Mouse (Mus musculus) embryo, embryonic 10.5 days (tissue): ENCODE data around the gene Slc45a3.

Source experiments
- DNase-seq: peaks from one replicate; pipeline ENCODE4 v3.0.0-alpha.2; 2015; ENCODE audit warnings: low spot score

The Slc45a3 gene

DNA sequence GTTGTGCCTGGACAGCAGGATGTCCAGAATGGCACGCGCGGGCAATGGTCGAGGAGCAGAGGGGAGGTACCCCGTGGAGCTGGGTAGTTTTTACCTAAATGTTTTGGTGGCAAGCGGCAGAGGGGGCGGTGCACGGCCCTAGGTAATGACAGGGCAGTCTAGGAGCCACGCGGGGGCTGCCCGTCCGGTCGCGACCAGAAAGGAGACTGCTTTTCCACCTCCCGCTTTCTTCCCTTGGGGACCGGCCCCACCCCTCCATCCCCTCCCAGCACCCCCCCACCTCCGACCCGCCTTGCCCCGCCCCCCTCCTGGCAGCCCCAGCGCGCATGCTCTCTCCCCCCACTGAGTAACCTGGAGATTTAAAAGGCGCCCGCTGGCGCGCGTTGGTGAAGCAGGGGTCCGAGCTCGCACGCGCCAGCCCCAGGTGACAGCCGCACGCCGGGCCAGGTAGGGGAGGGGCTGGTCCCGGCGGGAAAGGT is at the start of gene Slc45a3:
Slc45a3 (plus strand) TSS at position 362 of the 479 bp plus-strand sequence.
- peak; percentile 68 for DNase-seq

DNA sequence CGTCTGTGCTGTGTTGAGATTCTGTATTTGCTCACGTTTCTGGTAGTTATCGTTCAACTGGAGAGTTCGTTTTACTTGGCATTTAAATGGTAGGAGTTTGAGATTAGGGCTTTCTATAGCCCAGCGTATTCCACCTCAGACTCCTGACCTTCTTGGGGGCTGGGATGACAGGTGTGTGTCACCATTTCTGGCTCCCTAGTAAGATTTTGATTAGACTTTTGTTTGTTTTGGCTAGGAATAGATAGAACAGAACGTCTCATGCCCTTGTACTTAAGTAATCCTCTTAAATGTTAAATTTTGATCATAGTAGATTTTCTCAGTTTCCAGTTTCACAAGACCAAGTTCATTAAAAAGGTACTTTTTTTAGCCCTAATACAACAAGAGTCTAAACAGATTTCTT is 45.1 kb upstream of the Slc45a3 start:
- no peak for DNase-seq

DNA sequence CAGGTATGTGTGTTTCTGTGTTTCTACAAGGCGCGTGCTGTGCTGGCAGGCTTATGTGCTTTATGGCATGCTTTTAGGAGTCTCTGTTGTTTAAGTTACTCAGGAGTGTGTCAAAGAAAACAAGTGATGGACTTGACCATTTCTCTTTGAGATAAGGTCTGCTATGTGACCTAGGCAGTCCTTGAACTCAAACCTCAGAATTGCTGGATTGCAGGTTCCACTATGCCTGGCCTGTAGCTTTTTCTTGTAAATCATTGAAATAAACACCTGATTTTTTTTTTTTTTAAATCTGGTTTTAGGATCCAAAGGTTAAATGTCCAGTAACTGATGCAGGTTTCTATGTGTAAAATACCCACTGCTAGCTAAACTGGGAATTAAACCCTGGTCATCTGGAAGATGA is 43.7 kb upstream of the Slc45a3 start:
- no peak for DNase-seq

DNA sequence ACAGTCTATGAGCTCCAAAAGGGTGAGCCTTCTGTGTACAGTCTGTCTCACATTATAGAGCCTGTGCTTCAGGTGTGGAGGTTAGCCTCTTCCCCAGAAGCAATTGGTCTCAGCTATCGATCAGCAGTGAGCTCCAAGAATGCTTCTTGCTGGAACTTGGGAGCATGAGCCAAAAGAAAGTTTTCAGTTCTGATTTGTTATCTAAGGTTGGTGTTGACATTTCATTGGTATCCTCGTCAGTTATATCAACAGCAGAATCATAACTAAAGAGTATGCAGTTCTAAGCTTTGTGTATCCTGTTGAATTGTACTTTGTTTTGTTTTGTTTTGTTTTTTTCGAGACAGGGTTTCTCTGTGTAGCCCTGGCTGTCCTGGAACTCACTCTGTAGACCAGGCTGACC is 40.7 kb upstream of the Slc45a3 start:
- DNase-seq, result no peak

DNA sequence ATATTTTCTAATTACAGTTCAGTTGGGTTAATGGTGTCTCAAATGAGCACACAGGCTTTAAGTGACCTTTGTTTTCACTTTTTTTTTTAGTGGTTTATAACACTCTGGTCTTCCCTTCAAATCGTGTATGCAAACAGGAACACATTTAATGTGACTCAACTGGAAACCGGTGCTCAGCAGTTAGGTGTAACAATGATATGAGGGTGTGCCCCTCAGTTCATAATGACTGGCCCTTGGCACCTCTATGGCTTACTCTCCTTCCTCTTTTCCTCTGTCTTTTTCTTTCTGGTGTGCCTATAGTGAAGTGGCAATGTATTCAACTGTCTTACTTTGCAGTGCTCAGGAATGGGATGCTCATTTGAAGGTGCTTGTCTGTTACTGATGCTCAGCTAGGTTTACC is 29.3 kb upstream of the Slc45a3 start:
- DNase-seq, result no peak

DNA sequence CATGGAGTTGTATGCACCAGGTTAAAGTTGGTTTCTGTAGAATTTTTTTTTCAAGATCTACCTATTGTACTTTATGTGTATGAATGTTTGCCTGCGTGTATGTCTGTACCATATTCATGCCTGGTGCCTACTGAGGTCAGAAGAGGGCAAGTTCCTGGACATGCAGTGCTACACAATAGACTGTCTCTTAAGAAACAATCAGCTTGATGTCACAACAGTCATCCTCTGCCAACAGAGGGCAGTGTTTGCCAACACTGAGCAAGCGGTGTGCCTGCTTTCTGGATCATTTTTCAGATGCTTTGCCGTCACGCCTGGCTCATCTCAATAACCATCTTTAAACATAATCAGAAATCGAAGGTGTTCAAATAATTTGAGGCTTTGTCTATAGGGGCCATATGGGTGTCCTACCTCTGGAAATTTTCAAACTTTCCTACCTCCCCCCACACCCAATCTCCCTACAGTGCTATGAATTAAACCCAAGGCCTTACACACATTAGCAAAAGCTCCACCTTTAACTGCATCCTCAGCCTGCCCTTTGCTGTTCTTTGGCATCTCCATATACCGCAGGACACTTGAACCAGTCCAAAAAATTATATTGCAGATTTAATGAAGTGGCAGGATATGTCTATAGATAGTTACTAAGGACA is 25.0 kb upstream of the Slc45a3 start:
- peak; percentile 83 for DNase-seq

DNA sequence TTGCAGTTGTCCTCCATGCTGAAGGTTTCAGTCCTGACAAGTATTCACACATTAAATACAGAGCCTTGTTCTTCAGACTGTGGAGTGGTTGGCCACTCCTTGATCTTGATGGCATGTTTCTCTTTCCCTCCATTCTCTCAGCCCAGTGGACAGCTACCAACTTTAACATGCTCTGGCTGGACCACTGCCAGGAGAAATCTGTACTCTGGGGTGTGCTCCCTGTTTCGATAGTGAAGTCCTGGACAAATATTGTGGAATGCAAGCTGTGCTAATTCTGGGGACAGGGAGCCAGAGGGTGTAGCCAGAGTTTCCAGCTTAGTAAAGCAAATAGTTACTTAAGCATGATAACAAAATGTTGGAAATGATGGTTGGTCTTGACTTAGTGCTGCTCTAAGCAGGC is 24.0 kb upstream of the Slc45a3 start:
- no peak for DNase-seq

DNA sequence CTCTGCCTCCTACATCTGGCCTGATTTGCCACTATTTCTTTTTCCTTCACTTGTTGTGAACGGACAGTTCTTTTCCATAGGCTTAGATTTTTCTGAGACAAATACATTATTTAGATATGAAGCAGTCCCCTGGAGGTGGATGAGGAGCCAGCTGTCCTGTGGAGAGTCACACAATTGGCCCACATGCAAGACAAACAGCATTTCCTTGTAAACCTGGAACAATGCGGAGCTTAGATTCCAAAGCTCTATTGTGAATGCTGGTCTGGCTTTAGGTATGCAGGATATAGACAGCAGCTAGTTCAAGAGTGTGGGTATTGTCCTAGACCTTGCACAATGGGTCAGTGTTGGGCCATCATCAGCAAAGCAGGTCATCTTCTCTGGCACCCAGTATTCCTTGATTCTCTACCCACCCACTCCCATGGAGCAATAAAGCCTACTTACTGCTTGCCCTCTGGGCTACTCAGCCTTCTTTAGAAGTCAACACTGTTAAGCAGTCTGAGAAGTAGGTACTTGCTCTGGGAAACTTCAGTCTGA is 22.0 kb upstream of the Slc45a3 start:
- no peak for DNase-seq

DNA sequence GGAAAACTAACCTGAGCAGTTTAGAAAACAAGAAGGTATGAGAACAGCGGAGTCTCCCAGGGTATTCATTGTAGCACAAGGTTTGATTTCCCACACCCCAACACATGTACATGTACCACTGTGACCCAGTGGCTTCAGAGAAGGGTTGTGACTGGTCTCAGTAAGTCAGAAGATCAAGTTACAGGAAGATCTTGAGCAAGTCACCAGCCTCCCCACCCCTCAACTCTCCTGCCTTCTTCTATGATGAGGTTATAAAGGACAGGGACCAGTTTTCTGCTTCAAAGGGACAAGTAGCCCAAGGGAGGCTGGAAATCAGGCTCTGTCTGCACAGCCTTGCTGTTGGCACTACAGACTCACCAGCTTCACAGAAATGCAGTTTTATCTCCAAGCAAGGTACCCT is 21.3 kb upstream of the Slc45a3 start:
- no peak for DNase-seq

DNA sequence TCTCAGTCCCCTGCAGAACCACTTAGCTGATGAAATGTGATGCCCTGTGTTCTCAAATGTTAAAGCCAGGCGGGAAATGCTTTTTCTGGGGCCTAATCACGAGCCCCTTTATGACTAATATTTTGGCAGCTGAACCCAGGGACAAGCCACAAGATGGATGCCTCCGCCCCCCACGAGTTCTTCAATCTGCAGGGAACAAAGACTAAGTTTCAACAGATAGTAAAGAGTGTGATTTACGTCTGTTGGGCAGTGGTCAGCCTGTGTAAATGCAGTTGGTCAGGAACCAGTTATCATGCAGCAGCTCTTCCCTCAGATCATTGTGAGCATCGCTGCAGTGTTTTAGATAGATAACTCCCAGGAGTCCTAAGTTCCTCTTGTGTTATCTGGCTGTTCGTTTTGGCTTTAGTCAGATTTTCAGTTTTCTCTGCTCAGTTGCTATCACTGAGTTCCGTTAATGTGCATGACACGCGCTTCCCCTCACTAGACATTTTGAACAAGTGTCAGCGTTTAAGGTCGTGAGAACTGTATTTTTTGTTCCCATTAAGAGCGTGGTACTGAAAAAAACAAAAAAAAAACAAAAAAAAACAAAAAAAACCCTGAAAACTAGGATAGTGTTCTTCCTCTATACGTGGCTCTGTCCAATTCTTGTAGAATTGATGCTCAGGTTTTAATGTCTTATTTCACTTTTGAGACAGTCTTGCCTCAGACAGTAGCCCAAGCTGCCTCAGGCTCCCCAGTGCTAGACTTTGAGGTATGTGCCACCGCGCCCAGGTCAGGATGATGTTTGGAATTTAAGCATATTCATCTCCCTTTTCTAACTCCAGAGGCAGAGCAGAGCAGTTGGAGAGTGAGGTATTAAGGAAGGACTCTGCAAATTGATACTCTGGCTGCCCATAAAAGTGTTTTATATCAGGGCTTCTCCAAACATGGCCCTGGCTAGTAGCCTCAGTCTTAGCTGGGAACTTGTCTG is 19.9 kb upstream of the Slc45a3 start:
- DNase-seq, result peak; percentile 38

DNA sequence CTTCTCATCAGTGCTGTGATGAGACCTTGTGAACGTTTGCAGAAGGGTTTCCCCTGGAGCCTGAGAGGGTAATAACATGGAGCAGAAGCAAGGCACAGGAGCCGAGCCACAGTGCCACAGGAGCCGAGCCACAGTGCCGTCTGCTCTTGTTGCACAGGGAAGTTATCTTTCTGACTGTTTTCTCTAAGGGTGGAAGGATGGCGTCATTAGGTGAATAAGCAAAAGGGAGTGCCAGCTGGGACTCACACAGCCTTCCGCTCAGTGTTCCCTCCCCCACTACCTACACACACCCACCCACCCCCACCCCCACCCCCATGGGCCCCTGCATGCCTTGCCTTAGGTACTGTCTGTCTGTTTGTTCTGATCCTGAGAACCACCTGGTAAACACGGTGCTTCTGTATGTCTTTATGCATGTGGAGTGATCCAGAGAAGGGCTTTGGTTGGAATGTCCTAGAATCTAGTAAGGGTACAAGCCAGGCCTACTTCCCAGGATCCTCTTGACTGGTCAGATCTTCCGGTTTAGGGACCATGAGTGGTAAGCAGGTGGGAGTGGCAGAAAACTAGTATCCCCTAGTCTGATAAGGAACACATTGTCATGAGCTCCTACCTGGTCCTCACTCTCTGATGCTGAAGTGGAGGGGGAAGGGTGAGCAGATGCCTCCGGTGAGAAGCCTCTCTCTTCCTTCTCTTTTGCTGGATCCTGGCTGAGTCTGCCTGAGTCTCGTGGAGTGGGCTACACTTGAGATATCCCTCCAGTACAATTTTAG is 16.9 kb upstream of the Slc45a3 start:
- no peak for DNase-seq

DNA sequence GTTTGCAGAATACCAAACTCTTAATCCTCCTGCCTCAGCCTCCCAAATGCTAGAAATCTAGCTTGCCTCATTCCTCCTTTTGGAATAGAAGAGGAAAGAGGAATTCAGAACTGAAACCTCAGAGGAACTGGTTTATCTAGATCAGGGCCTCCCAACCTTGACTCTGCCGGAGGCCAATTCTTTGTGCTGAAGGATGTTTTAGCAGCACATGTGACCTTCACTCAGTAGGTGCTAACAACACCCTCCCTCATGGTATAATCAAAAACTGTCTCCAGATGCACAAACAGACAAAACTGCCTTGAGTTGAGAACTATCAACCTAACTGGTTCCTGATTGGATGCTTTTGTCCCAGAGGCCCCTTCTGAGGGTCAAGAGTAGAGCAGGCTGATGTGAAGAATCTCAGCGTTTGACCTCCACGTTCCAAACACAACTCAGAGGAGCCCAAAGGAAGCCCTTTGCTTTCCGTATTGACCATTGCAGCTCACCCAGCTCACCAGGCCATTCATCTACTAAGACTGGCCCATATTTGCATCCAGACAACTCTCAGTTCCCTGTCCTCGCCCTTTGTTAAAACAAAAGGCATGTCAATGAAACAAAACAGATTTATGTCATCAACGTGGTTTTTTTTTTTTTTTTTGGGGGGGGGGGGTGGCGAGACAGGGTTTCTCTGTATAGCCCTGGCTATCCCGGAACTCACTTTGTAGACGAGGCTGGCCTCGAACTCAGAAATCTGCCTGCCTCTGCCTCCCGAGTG is 16.1 kb upstream of the Slc45a3 start:
- no peak for DNase-seq

DNA sequence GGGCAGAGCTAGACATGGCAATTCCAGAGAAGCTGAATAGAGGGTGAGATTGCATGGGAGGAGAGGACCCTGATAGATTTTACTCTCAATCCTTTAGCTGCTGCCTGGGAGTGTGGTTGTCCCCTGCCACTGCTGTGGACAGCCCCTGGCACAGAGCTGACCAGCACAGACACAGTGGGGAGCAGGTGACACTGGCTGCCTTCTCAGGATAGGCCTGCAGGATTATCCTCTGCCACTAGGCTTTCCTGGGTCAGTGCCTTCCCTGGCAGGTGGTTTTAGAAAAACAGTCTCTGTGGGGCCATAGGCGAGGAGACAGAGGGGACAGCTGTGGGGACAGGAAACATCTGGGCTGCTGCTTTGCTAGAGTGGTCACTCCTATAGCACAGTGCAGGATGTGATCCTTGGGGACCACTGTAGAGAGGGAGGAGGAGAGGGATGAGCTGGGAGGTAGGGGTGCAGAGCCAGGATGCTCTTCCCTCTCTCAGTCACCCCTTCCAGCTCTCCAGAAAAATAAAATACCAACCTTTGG is 14.7 kb upstream of the Slc45a3 start:
- DNase-seq, result no peak

DNA sequence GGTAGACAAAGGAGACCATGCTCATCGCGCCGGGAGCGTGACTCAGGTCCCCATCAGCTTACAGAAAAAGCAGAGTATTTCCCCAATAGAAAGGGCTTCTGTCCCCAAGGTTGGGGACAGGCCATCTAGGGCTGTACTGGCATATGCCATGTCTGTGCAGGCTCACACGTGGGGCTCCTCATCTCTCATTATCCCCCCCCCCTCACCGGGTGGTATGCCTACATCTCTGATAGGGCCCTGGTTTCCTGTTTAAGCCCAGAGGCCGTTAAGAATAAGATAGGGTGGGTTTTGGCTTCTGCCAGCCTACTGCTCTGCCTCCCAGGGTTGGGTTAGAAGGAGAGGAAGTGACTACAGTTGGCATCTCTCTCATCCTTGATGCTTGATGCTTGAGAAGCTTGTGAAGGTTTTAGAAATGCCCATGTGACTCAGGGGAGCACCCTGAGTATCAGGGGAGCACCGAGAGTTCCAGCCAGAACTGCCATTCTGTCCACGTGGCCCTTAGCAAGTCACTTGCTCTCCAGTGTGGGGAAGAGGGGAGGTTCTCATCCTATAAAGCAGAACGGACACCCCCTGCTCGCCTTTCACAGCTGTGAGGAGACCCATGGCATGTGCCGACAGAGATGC is 8.4 kb upstream of the Slc45a3 start:
- no peak for DNase-seq

DNA sequence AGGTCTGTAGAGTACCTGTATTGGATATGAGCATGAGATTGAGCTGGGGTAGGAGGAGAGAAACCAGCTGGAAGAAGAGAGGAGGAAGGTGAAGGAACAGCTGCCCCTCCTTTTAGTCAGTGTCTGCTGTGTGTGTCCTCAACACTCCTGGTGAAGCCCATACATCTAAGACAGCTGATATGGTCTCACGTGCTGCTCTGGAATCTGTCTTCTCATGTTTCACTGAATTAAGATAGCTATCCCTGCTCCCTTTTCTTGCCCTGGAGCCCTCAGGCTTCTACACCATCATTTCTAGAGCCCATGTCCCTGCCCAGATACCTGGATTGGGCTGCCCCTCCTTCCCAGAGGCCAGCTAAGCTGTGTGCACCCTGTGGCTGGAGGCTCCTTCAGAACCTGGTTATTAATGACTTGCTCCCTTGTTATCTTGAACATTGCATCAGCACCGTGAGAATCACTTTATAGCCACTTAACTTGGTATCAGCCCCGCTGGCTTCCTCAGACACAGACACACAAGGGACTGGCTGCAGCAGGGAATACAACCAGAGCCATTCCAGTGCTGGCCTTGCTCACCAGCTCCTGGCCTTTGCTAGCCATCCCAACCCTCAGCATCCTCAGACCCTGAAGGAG is 7.5 kb upstream of the Slc45a3 start:
- DNase-seq, result no peak

DNA sequence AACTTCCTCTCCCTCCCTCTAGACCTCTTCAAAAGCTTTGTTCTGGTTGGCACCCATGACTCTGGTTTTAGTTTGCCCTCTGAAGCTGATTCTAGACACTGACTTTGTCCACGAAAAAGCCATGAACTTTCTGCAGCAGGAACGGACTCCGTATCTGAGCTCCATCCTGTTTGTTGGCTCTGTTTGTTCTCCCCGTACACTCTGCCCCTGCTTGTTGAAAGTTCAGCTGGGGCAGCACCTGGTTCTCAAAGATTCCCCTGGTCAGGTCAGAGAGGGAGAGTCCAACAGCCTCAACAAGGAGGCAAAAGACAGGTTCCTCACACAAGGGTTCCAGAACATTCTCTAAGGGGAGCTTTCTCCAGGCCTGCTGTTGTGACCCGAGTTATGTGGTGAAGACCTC is 5.4 kb upstream of the Slc45a3 start:
- no peak for DNase-seq

DNA sequence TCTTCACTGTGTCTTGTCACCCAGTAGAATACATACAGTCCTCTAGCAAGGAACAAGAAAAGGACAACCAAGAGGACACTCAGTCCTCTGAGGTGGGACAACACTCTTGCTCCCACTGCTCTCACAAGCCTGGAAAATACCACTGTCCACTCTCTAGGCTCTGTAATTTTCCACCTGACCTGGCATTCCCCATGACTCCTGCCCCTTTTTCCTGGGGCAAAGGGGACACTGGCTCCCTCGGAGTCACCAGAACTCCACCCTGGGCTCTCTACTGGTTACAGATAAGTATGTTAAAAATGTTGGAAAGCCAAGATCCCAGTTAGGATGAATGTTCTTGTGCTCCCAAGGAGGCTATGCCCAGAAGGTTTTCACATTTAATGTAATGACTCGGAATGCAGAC is 1.8 kb upstream of the Slc45a3 start:
- no peak for DNase-seq

DNA sequence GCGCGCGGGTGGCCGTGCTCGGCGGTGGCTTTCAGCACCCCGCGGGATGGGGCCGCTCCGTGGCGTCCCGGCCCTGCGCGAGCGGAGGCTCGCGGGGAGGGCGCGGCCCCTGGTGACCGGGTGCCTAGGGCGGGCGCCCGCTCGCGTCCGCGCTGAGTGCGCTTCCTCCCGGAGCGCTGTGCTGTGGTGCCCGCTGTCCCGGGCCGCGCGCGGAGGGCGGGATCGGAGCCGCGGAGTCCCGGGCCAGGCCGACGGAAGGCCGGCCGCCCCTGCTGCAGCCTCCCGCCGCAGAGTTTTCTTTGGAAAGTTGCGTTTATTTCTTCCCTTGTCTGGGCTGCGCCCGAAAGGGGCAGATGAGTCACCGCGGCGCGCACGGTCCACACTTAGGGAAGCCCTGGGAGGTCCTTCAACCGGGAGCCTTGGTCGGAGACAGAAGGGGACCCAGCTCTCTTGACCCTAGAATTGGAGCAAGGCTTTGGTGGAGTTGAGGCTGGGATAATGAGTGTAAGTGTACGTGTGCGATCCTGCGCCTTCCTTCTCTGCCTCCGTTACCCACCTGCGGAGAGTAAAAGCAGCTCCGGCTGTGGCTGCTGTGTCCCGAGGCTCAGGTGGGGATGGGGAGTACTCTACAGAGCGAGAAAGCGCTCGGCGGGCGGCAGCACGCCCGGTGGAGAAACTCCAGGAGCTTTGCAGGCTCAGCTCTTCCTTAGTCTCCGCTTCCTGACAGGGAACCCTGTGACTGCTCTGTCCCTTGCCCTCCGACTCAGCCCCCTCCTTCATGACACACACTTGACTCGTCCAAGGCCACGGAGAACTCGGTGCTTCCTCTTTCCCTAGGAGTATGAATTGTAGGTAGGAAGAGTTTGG is 551 bp downstream of the Slc45a3 start:
- DNase-seq, result peak; percentile 36

DNA sequence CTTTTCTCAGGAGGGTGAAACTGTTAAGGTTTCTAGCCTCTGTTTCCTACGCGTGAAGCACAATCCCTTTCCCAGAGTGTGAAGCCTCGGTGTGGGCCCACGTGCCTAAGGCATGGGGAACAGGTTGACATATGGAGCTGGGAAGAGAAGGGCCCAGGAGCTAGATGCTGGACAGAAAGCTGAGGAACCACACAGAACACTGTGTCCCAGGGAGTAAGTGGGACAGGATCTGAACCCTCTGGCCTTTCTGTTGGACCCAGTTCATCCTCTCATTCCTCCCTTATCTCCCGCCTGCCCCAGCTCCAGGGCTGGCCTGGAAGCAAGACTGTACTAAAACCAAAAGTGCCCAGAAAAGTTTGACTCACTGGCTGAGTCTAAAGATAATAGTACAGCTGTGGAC is 1.3 kb downstream of the Slc45a3 start:
- DNase-seq, result no peak
